ENCODE assay signal across 10 mouse cellular contexts in the genomic region with DNA sequence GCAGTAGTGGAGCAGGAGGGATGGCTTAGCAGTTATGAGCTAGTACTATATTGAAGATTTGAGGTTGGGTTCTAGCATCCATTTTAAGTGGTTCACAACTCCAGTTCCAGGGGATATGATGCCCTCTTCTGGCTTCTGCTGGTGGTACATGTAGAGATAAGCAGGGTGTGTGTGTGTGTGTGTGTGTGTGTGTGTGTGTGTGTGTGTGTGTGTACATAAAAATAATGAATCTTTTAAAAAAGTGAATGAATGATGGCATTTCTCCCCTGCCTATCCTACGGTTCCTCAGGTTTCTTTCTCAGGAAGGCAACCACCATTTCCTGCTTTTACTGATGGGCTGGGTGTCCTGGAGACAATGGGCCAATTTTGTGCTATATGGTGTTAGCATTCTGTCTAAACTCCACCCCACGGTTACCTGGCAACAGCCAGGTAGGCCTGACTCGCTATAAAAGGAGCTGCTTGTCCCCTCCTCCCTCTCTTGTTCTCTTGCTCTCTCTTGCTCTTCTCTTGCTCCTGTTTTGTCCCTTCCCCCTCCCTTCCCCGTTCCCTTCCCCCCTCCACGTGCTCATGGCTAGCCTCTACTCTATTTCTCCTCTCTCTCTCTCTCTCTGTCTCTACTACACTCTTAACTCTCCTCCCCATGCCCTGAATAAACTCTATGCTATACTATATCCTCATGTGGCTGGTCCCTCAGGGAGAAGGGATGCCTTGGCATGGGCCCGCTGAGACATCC. TPM values are rescaled to one million over a fixed set of nuclear protein-coding genes. Genes with fewer than 3 reads are reported as not detected.
DNase-seq lines count a peak whose midpoint lies in the region; ATAC-seq and TF ChIP-seq lines count a peak whose summit lies in the region.
"Had no signal": no experiment of that assay in that cellular context is flagged by ENCODE, and none has a peak within 500 bp of the region (broad histone marks: within the 10 kb centered on the region; RNA-seq: fewer than 3 reads in every experiment).

No protein-coding gene starts in this region.

- H3K4me2 ChIP-seq in liver, embryonic 13.5 days: no peak overlapping the region
- no peak overlapping the region for H3K4me2 ChIP-seq in stomach, postnatal 0 days (replicated peaks; ENCODE audit: low read depth)
- H3K4me2 ChIP-seq: limb, embryonic 13.5 days had no signal

- peak; percentile 71 for TF ChIP-seq CTCF in stomach, postnatal 0 days (IDR thresholded peaks at IDR 0.05; ENCODE audit: low read depth)

- ATAC-seq in liver, embryonic 13.5 days (ENCODE audit: low read depth): no peak
- no peak for ATAC-seq in stomach, postnatal 0 days (ENCODE audit: low FRiP score, low TSS enrichment)

- H3K36me3 ChIP-seq in liver, embryonic 13.5 days: no peaks in the 10 kb centered on the region
- H3K36me3 ChIP-seq in stomach, postnatal 0 days (ENCODE audit: control insufficient read depth, insufficient read depth, low read length): no peaks in the 10 kb centered on the region
- H3K36me3 ChIP-seq: limb, embryonic 13.5 days had no signal

- 26% methylated on average over 6 of the region's 6 CpGs for WGBS in liver, embryonic 13.5 days (ENCODE audit: insufficient replicate concordance)
- WGBS in stomach, postnatal 0 days: 36% methylated on average over 6 of the region's 6 CpGs

- no peaks in the 10 kb centered on the region for H3K9me3 ChIP-seq in liver, embryonic 13.5 days (replicated peaks)
- H3K9me3 ChIP-seq in stomach, postnatal 0 days (ENCODE audit: control insufficient read depth, low read length): no peaks in the 10 kb centered on the region
- H3K9me3 ChIP-seq: limb, embryonic 13.5 days had no signal

- no peak overlapping the region for H3K27ac ChIP-seq in liver, embryonic 13.5 days
- H3K27ac ChIP-seq in stomach, postnatal 0 days (replicated peaks): no peak overlapping the region
- H3K27ac ChIP-seq: limb, embryonic 13.5 days had no signal

- H3K9ac ChIP-seq in liver, embryonic 13.5 days: no peak overlapping the region
- no peak overlapping the region for H3K9ac ChIP-seq in stomach, postnatal 0 days (ENCODE audit: low read length)
- H3K9ac ChIP-seq: limb, embryonic 13.5 days had no signal

- peak; percentile 36 for DNase-seq in kidney, adult 18-20 months
- DNase-seq in kidney, adult 11 months: no peak
- peak; percentile 57 to 78 for DNase-seq in CD8-positive naive resting alpha-beta T cell, adult 2 months (ENCODE audit: low read depth in 2 of 2, low spot score in 2 of 2)
- DNase-seq in WW6 (ENCODE audit: low read depth, low spot score): peak; percentile 58
- peak; percentile 30 for DNase-seq in liver, embryonic 13.5 days
- peak; percentile 57 for DNase-seq in stomach, postnatal 0 days (ENCODE audit: low spot score)
- no peak for DNase-seq in urinary bladder, postnatal 10 days (ENCODE audit: low spot score)
- DNase-seq in right cerebral cortex, postnatal 14 days: no peak

- H3K4me1 ChIP-seq in liver, embryonic 13.5 days (replicated peaks): peaks cover 32% of the 10 kb centered on the region
- 0 out of 2 replicates have a peak, but pooled peaks cover 3% of the 10 kb centered on the region for H3K4me1 ChIP-seq in stomach, postnatal 0 days (replicated peaks; ENCODE audit: control insufficient read depth, insufficient read depth)

- no peak for TF ChIP-seq EP300 in stomach, postnatal 0 days (optimal IDR thresholded peaks at IDR 0.05)

- no peak overlapping the region for H3K4me3 ChIP-seq in liver, embryonic 13.5 days (replicated peaks)
- no peak overlapping the region for H3K4me3 ChIP-seq in stomach, postnatal 0 days (ENCODE audit: low read depth, low read length)
- H3K4me3 ChIP-seq: erythroblast, embryonic 14.5 days; limb, embryonic 13.5 days had no signal

- H3K27me3 ChIP-seq in liver, embryonic 13.5 days: no peaks in the 10 kb centered on the region
- H3K27me3 ChIP-seq in stomach, postnatal 0 days (ENCODE audit: control insufficient read depth, insufficient read depth, low read length): no peaks in the 10 kb centered on the region
- H3K27me3 ChIP-seq: limb, embryonic 13.5 days had no signal

RNA-seq across cellular contexts. Expression of a gene that starts 3.5 kb away (rescaled TPM):
- 18.9 and 23.1 TPM in 2 replicates for polyA plus RNA-seq in liver, embryonic 13.5 days (2015; fragmentation: Nextera tagmentation; extraction: Ambion mirVana)
- polyA plus RNA-seq in stomach, postnatal 0 days (2015; fragmentation: Nextera tagmentation; extraction: Ambion mirVana): 16.1 and 17.8 TPM in 2 replicates

RNA-seq across cellular contexts. Expression of a gene that starts 28.0 kb away (rescaled TPM):
- polyA plus RNA-seq in liver, embryonic 13.5 days (2015; fragmentation: Nextera tagmentation; extraction: Ambion mirVana): 23.4 and 27.4 TPM in 2 replicates
- polyA plus RNA-seq in stomach, postnatal 0 days (2015; fragmentation: Nextera tagmentation; extraction: Ambion mirVana): 28.9 and 29.0 TPM in 2 replicates

Comparison
In these comparisons a context has a peak if more than half of its experiments do, and no peak if none do; other contexts are left out.
1. DNase-seq: peak in kidney, adult 18-20 months (single experiment), CD8-positive naive resting alpha-beta T cell, adult 2 months (2 of 2), WW6 (single experiment), liver, embryonic 13.5 days (single experiment) and stomach, postnatal 0 days (single experiment); none in kidney, adult 11 months (single experiment), urinary bladder, postnatal 10 days (single experiment) and right cerebral cortex, postnatal 14 days (single experiment).